Mouse (Mus musculus): ENCODE results near the gene Gm43552. TPM values are rescaled to one million over a fixed set of nuclear protein-coding genes. Genes with fewer than 3 reads are reported as not detected.

Gm43552 gene
- polyA plus RNA-seq, 1 experiment, result not detected

GRCm38 (mm10) chr5:65429441-65429840 lies 63.2 kb downstream of the Gm43552 start:
- TF ChIP-seq SRF (IDR thresholded peaks at IDR 0.05; ENCODE audit: control insufficient read depth, insufficient read length, low read depth) (no peak), E2F4 (IDR thresholded peaks at IDR 0.05; ENCODE audit: insufficient read depth) (no peak), MYOG (IDR thresholded peaks at IDR 0.05; ENCODE audit: control insufficient read depth in 1 of 3, insufficient read depth in 1 of 3, insufficient read length in 2 of 3, low read depth in 2 of 3) (no peak), USF1 (IDR thresholded peaks at IDR 0.05; ENCODE audit: low read depth) (no peak), POLR2A (IDR thresholded peaks at IDR 0.05; ENCODE audit: insufficient read length, low read depth) (no peak), REST (IDR thresholded peaks at IDR 0.05; ENCODE audit: insufficient read depth, insufficient read length) (no peak), TCF3 (IDR thresholded peaks at IDR 0.05; ENCODE audit: insufficient read length, low read depth) (no peak), POLR2AphosphoS2 (IDR thresholded peaks at IDR 0.05; ENCODE audit: insufficient read length, low read depth) (no peak), MAX (IDR thresholded peaks at IDR 0.05; ENCODE audit: low read depth) (no peak), CEBPB (IDR thresholded peaks at IDR 0.05; ENCODE audit: insufficient read depth, poor library complexity, severe bottlenecking) (no peak), MYOD1 (IDR thresholded peaks at IDR 0.05; ENCODE audit: control insufficient read depth in 1 of 3, insufficient read length in 2 of 3, low read depth in 2 of 3) (no peak), TCF12 (IDR thresholded peaks at IDR 0.05; ENCODE audit: insufficient read depth, poor library complexity, severe bottlenecking) (no peak)

GRCm38 (mm10) chr5:65428321-65428720 lies 64.3 kb downstream of the Gm43552 start:
- no peak for TF ChIP-seq SRF (IDR thresholded peaks at IDR 0.05; ENCODE audit: control insufficient read depth, insufficient read length, low read depth)
- no peak for TF ChIP-seq MAX (IDR thresholded peaks at IDR 0.05; ENCODE audit: low read depth)
- TF ChIP-seq TCF12 (IDR thresholded peaks at IDR 0.05; ENCODE audit: insufficient read depth, poor library complexity, severe bottlenecking), result no peak
- no peak for TF ChIP-seq MYOG (IDR thresholded peaks at IDR 0.05; ENCODE audit: control insufficient read depth in 1 of 3, insufficient read depth in 1 of 3, insufficient read length in 2 of 3, low read depth in 2 of 3)
- no peak for TF ChIP-seq E2F4 (IDR thresholded peaks at IDR 0.05; ENCODE audit: insufficient read depth)
- H3K4me2 ChIP-seq (ENCODE audit: low read depth), result no peak overlapping the region
- H3K27me3 ChIP-seq (ENCODE audit: control insufficient read depth, insufficient read depth, insufficient read length), result no peaks in the 10 kb centered on the region
- H3K4me3 ChIP-seq, result no peak overlapping the region
- H3K79me2 ChIP-seq (ENCODE audit: control insufficient read depth, insufficient read depth), result peaks cover 63% of the 10 kb centered on the region
- no peak overlapping the region for H3ac ChIP-seq (ENCODE audit: control insufficient read depth, insufficient read length)
- peaks cover 29% of the 10 kb centered on the region for H3K36me3 ChIP-seq (ENCODE audit: control insufficient read depth, insufficient read depth)

More at GRCm38 (mm10) chr5:65429441-65429840, 63.2 kb downstream of the Gm43552 start:
- no peak overlapping the region for H3K4me2 ChIP-seq (ENCODE audit: low read depth)
- H3K27me3 ChIP-seq (ENCODE audit: control insufficient read depth, insufficient read depth, insufficient read length), result no peaks in the 10 kb centered on the region
- peaks cover 22% of the 10 kb centered on the region for H3K36me3 ChIP-seq (ENCODE audit: control insufficient read depth, insufficient read depth)
- H3ac ChIP-seq (ENCODE audit: control insufficient read depth, insufficient read length), result no peak overlapping the region
- peaks cover 75% of the 10 kb centered on the region for H3K79me2 ChIP-seq (ENCODE audit: control insufficient read depth, insufficient read depth)
- H3K4me3 ChIP-seq, result no peak overlapping the region

DNA sequence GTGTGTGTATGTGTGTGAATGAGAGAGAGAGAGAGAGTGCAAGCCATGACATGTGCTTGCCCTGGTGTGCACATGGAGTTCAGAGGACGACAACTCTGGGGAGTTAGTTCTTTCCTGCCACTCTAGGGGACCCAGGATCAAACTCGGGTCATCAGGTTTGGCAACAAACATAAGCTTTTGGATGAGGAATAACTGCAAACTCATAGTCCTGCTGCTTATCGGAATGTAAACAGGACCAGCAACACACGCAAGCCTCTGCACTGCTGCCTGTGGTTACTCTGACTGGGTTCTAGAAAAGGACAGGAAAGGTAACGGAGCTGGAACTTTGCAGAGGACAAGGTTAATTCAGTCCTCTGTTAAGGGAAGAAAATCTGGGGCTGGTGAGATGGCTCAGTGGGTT lies 67.4 kb downstream of the Gm43552 start:
- Histone ChIP-seq H3K4me3 (no peak overlapping the region), H3K4me2 (ENCODE audit: low read depth) (no peak overlapping the region), H3ac (ENCODE audit: control insufficient read depth, insufficient read length) (no peak overlapping the region), H3K36me3 (ENCODE audit: control insufficient read depth, insufficient read depth) (peaks cover 32% of the 10 kb centered on the region), H3K27me3 (ENCODE audit: control insufficient read depth, insufficient read depth, insufficient read length) (no peaks in the 10 kb centered on the region), H3K79me2 (ENCODE audit: control insufficient read depth, insufficient read depth) (peaks cover 33% of the 10 kb centered on the region)
- TF ChIP-seq MYOD1 (IDR thresholded peaks at IDR 0.05; ENCODE audit: control insufficient read depth in 1 of 3, insufficient read length in 2 of 3, low read depth in 2 of 3), result no peak

DNA sequence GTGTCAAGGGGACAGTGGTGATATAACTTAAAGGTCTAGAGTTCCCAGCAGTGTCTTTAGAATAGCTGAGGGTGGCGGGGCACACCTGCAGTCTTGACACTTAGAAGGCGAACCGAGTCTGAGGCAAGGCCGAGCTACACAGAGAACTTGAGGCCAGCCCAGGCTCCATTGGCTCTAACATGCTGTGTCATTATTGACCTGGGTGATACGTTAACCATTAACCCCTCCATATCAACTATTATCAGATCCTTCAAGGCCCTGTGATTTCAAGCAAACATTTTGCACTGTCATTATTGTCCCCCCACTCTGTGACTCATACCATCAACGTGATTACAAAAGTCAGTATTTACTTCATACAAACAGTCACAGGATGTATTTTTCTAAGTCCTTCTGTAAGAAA lies 68.4 kb downstream of the Gm43552 start:
- no peak overlapping the region for H3ac ChIP-seq (ENCODE audit: control insufficient read depth, insufficient read length)
- H3K79me2 ChIP-seq (ENCODE audit: control insufficient read depth, insufficient read depth), result peaks cover 22% of the 10 kb centered on the region
- no peak overlapping the region for H3K4me2 ChIP-seq (ENCODE audit: low read depth)
- H3K36me3 ChIP-seq (ENCODE audit: control insufficient read depth, insufficient read depth), result peaks cover 32% of the 10 kb centered on the region
- no peak overlapping the region for H3K4me3 ChIP-seq
- TF ChIP-seq TCF3 (IDR thresholded peaks at IDR 0.05; ENCODE audit: insufficient read length, low read depth), result no peak
- TF ChIP-seq POLR2AphosphoS2 (IDR thresholded peaks at IDR 0.05; ENCODE audit: insufficient read length, low read depth), result no peak
- no peak for TF ChIP-seq E2F4 (IDR thresholded peaks at IDR 0.05; ENCODE audit: insufficient read depth)
- no peak for TF ChIP-seq MAX (IDR thresholded peaks at IDR 0.05; ENCODE audit: low read depth)
- TF ChIP-seq USF1 (IDR thresholded peaks at IDR 0.05; ENCODE audit: low read depth), result no peak
- TF ChIP-seq REST (IDR thresholded peaks at IDR 0.05; ENCODE audit: insufficient read depth, insufficient read length), result no peak
- TF ChIP-seq MYOG (IDR thresholded peaks at IDR 0.05; ENCODE audit: control insufficient read depth in 1 of 3, insufficient read depth in 1 of 3, insufficient read length in 2 of 3, low read depth in 2 of 3), result no peak
- no peak for TF ChIP-seq CEBPB (IDR thresholded peaks at IDR 0.05; ENCODE audit: insufficient read depth, poor library complexity, severe bottlenecking)
- no peak for TF ChIP-seq TCF12 (IDR thresholded peaks at IDR 0.05; ENCODE audit: insufficient read depth, poor library complexity, severe bottlenecking)
- TF ChIP-seq POLR2A (IDR thresholded peaks at IDR 0.05; ENCODE audit: insufficient read length, low read depth), result no peak
- no peak for TF ChIP-seq SRF (IDR thresholded peaks at IDR 0.05; ENCODE audit: control insufficient read depth, insufficient read length, low read depth)
- TF ChIP-seq MYOD1 (IDR thresholded peaks at IDR 0.05; ENCODE audit: control insufficient read depth in 1 of 3, insufficient read length in 2 of 3, low read depth in 2 of 3), result no peak
- H3K27me3 ChIP-seq (ENCODE audit: control insufficient read depth, insufficient read depth, insufficient read length), result no peaks in the 10 kb centered on the region

GRCm38 (mm10) chr5:65422803-65423202 lies 69.8 kb downstream of the Gm43552 start:
- no peak overlapping the region for H3K4me3 ChIP-seq
- H3K27me3 ChIP-seq (ENCODE audit: control insufficient read depth, insufficient read depth, insufficient read length), result no peaks in the 10 kb centered on the region
- H3K36me3 ChIP-seq (ENCODE audit: control insufficient read depth, insufficient read depth), result peaks cover 35% of the 10 kb centered on the region
- peaks cover 8% of the 10 kb centered on the region for H3K79me2 ChIP-seq (ENCODE audit: control insufficient read depth, insufficient read depth)
- no peak for TF ChIP-seq MAX (IDR thresholded peaks at IDR 0.05; ENCODE audit: low read depth)
- no peak for TF ChIP-seq REST (IDR thresholded peaks at IDR 0.05; ENCODE audit: insufficient read depth, insufficient read length)
- no peak for TF ChIP-seq MYOG (IDR thresholded peaks at IDR 0.05; ENCODE audit: control insufficient read depth in 1 of 3, insufficient read depth in 1 of 3, insufficient read length in 2 of 3, low read depth in 2 of 3)
- no peak for TF ChIP-seq E2F4 (IDR thresholded peaks at IDR 0.05; ENCODE audit: insufficient read depth)
- H3ac ChIP-seq (ENCODE audit: control insufficient read depth, insufficient read length), result no peak overlapping the region
- H3K4me2 ChIP-seq (ENCODE audit: low read depth), result no peak overlapping the region
